20 mouse cellular contexts compared by ENCODE assay signal in genomic region chr8:111773057-111773456, GRCm38 (mm10). TPM values are rescaled to one million over a fixed set of nuclear protein-coding genes. Genes with fewer than 3 reads are reported as not detected.
"Had no signal": no experiment of that assay in that cellular context is flagged by ENCODE, and none has a peak within 500 bp of the region (broad histone marks: within the 10 kb centered on the region; RNA-seq: fewer than 3 reads in every experiment).

No protein-coding gene starts in this region.

- H3K4me3 ChIP-seq: layer of hippocampus, adult 2 months; limb, embryonic 10.5 days; limb, embryonic 13.5 days; midbrain, embryonic 12.5 days; midbrain, embryonic 15.5 days had no signal

- H3K27me3 ChIP-seq: limb, embryonic 13.5 days; midbrain, embryonic 12.5 days; midbrain, embryonic 15.5 days had no signal

- ATAC-seq: liver, postnatal 0 days; lung, postnatal 0 days; midbrain, embryonic 15.5 days had no signal

- H3K27ac ChIP-seq: kidney, postnatal 0 days; layer of hippocampus, adult 2 months; limb, embryonic 10.5 days; limb, embryonic 13.5 days; liver, embryonic 14.5 days; macrophage; midbrain, embryonic 12.5 days; midbrain, embryonic 15.5 days; stomach, postnatal 0 days had no signal

- DNase-seq: kidney, postnatal 25 days; layer of hippocampus, adult 9-11 months; liver; liver, postnatal 0 days; lung, embryonic 14.5 days; right cerebral cortex, postnatal 4 days; thymus, adult 2 months; thymus, postnatal 14 days; thymus, postnatal 4 days had no signal

- H3K9ac ChIP-seq: limb, embryonic 13.5 days; liver, embryonic 14.5 days; liver, postnatal 0 days; lung, embryonic 14.5 days; midbrain, embryonic 12.5 days; midbrain, embryonic 15.5 days had no signal

- H3K4me2 ChIP-seq: limb, embryonic 13.5 days; lung, embryonic 14.5 days; midbrain, embryonic 12.5 days; midbrain, embryonic 15.5 days had no signal

- H3K9me3 ChIP-seq: limb, embryonic 10.5 days; limb, embryonic 13.5 days; midbrain, embryonic 12.5 days; midbrain, embryonic 15.5 days had no signal

- H3K36me3 ChIP-seq: midbrain, embryonic 15.5 days had no signal

RNA-seq across cellular contexts. Expression of gene Bcar1, which starts 29.4 kb away (rescaled TPM):
- total RNA-seq: megakaryocyte, adult 5-6 weeks had no signal
